Mouse (Mus musculus): ENCODE results near the gene Cst7. TPM values are rescaled to one million over a fixed set of nuclear protein-coding genes. Genes with fewer than 3 reads are reported as not detected.
"Not testable (repeated sequence)": the region's sequence is repeated elsewhere in the genome, so short reads cannot be mapped to it uniquely, and the experiment has no call there.

Gene Cst7
- 1.6 and 1.9 TPM in 2 replicates for polyA plus RNA-seq (2012; rRNA removed)
- polyA plus RNA-seq (2014; fragmentation: Nextera tagmentation; extraction: Ambion mirVana): 2.4 and 3.8 TPM in 2 replicates

DNA sequence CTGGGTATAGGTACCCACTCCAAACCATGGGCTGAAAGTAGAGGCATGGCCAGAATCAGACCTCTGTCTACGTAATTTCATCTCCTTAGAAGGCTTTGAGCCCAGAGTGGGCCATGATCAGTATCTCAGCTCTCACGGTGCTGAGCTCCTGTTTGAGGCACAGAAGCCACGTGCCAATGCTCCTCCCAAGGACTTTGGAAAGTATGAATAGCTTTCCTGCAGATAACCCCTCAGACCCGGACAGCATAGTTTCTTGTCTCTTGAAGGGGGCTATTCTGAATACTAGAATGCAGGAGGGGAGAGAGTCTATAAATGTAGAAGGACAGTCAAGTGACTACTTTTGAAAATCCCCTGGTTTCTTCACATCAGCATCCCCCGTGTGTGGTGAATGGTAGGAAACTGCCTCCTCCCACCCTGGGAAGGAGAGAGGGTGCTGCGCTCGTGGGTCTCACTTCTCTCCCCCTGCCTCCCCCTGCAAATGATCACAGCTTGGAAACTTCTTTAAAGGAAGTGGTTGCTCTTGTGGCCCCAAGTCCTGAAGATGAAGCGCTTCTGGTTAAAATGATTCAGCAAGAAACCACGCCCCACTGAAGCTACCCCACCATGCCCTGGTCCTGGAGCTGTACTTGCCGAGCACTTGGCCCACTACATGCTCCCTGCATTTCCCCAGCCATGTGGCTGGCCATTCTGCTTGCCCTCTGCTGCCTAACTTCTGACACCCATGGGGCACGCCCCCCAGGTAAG is at the start of gene Cst7:
Gene Cst7, plus strand, starts transcription at position 569 of the 744 bp plus-strand sequence.
- 75% methylated on average over 11 of the region's 11 CpGs for WGBS
- DNase-seq (ENCODE audit: low spot score): no peak
- Histone ChIP-seq H3K9ac (ENCODE audit: low read depth, low read length, severe bottlenecking) (no peak within 1 kb of the TSS), H3K4me1 (ENCODE audit: control insufficient read depth, insufficient read depth, low read length) (no peaks in the 10 kb centered on the region), H3K27me3 (ENCODE audit: control insufficient read depth, insufficient read depth, low read length) (no peaks in the 10 kb centered on the region), H3K4me2 (replicated peaks; ENCODE audit: low read depth, low read length, severe bottlenecking) (no peak within 1 kb of the TSS), H3K4me3 (replicated peaks; ENCODE audit: low read length) (no peak within 1 kb of the TSS), H3K36me3 (ENCODE audit: control insufficient read depth, insufficient read depth, low read length) (no peaks in the 10 kb centered on the region), H3K9me3 (ENCODE audit: control insufficient read depth, low read length) (no peaks in the 10 kb centered on the region), H3K27ac (replicated peaks; ENCODE audit: low read depth, low read length) (no peak within 1 kb of the TSS)
- ATAC-seq (ENCODE audit: low FRiP score, low read depth): no peak
- TF ChIP-seq POLR2A (IDR thresholded peaks at IDR 0.05; ENCODE audit: borderline replicate concordance, extremely low read depth, insufficient read depth, insufficient read length): no peak

DNA sequence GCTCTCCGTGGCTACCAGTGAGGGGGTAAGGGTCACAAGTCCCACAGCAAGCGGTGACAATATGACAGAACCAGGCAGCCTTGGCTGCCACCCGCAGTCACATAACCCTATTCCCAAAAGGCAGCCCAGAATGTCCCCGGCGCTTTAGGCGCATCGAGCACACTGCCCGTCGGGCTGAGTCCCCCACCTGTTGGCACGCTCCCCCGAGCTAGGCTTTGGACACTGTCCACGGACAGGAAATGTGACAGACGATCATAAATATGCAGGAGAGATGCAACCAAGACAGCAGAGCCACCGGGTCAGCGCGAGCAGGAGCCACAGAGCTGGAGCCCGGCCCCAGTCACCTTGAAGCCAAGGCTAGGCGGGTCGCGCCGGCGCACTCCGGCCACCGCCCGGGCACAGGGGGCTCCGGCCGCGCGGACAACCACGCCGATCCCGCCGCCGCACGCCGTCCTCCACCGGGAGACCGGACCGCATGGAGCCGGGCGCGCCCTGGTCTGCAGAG is 44.5 kb upstream of the Cst7 start:
- WGBS: 4% methylated on average over 42 of the region's 42 CpGs
- no peak for ATAC-seq (ENCODE audit: low FRiP score, low read depth)
- Histone ChIP-seq H3K27me3 (ENCODE audit: control insufficient read depth, insufficient read depth, low read length) (peaks cover 14% of the 10 kb centered on the region), H3K9ac (ENCODE audit: low read depth, low read length, severe bottlenecking) (peak overlapping the region; percentile 25; the same call in 1 of the 2 replicates), H3K9me3 (ENCODE audit: control insufficient read depth, low read length) (no peaks in the 10 kb centered on the region), H3K4me2 (replicated peaks; ENCODE audit: low read depth, low read length, severe bottlenecking) (peak overlapping the region; percentile 51), H3K36me3 (ENCODE audit: control insufficient read depth, insufficient read depth, low read length) (no peaks in the 10 kb centered on the region), H3K4me3 (replicated peaks; ENCODE audit: low read length) (peak overlapping the region; percentile 34), H3K27ac (replicated peaks; ENCODE audit: low read depth, low read length) (no peak overlapping the region), H3K4me1 (ENCODE audit: control insufficient read depth, insufficient read depth, low read length) (no peaks in the 10 kb centered on the region)
- no peak for TF ChIP-seq POLR2A (IDR thresholded peaks at IDR 0.05; ENCODE audit: borderline replicate concordance, extremely low read depth, insufficient read depth, insufficient read length)
- DNase-seq (ENCODE audit: low spot score): no peak

DNA sequence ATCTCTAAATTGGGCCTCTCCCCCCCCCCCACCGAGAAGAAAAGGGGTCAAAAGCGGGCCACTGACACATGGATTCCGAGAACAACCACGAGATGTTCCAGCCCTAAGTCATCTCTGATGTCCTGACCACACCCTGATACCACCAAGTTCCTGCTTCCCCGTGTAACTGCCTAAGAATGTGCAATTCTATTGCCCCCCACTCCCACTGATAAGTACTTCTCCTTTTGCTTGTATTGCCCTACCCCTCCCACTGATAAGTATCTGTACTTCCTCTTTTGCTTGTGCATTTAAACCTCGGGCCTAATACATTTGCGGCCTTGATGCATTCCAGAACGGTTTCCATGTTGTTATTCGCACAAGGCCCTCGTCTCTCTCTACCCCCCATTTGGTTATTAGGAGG is 20.6 kb upstream of the Cst7 start:
- H3K4me2 ChIP-seq (replicated peaks; ENCODE audit: low read depth, low read length, severe bottlenecking); H3K9ac ChIP-seq (ENCODE audit: low read depth, low read length, severe bottlenecking); H3K36me3 ChIP-seq (ENCODE audit: control insufficient read depth, insufficient read depth, low read length); H3K27me3 ChIP-seq (ENCODE audit: control insufficient read depth, insufficient read depth, low read length); H3K4me1 ChIP-seq (ENCODE audit: control insufficient read depth, insufficient read depth, low read length); ATAC-seq (ENCODE audit: low FRiP score, low read depth); H3K4me3 ChIP-seq (replicated peaks; ENCODE audit: low read length); H3K27ac ChIP-seq (replicated peaks; ENCODE audit: low read depth, low read length); DNase-seq (ENCODE audit: low spot score); H3K9me3 ChIP-seq (ENCODE audit: control insufficient read depth, low read length): not testable (repeated sequence)
- 75% methylated on average over 10 of the region's 10 CpGs for WGBS

DNA sequence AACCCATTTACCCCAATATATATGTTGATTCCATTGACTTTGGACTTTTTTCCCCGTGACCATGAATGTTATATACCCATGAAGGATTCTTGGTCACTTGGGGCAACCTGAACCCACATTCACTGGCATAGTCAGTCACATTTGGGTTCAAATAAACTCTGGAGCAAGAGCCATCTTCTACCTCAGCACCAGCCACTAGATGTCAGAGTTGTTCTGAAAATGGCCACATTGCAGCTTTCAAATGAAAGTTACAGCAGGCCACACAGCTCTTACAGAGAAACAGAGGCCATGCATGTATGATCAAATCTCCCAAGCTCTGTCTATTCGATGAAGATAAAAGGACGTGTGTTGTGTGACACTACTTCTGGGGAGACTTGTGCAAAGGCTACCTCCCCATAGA is 11.6 kb upstream of the Cst7 start:
- no peak for ATAC-seq (ENCODE audit: low FRiP score, low read depth)
- Histone ChIP-seq H3K4me3 (replicated peaks; ENCODE audit: low read length) (no peak overlapping the region), H3K4me2 (replicated peaks; ENCODE audit: low read depth, low read length, severe bottlenecking) (no peak overlapping the region), H3K9ac (ENCODE audit: low read depth, low read length, severe bottlenecking) (no peak overlapping the region), H3K4me1 (ENCODE audit: control insufficient read depth, insufficient read depth, low read length) (no peaks in the 10 kb centered on the region), H3K36me3 (ENCODE audit: control insufficient read depth, insufficient read depth, low read length) (no peaks in the 10 kb centered on the region), H3K9me3 (ENCODE audit: control insufficient read depth, low read length) (no peaks in the 10 kb centered on the region), H3K27ac (replicated peaks; ENCODE audit: low read depth, low read length) (no peak overlapping the region), H3K27me3 (ENCODE audit: control insufficient read depth, insufficient read depth, low read length) (no peaks in the 10 kb centered on the region)
- DNase-seq (ENCODE audit: low spot score): peak; percentile 5
- WGBS: 58% methylated on average over 3 of the region's 3 CpGs
- TF ChIP-seq POLR2A (IDR thresholded peaks at IDR 0.05; ENCODE audit: borderline replicate concordance, extremely low read depth, insufficient read depth, insufficient read length): no peak

DNA sequence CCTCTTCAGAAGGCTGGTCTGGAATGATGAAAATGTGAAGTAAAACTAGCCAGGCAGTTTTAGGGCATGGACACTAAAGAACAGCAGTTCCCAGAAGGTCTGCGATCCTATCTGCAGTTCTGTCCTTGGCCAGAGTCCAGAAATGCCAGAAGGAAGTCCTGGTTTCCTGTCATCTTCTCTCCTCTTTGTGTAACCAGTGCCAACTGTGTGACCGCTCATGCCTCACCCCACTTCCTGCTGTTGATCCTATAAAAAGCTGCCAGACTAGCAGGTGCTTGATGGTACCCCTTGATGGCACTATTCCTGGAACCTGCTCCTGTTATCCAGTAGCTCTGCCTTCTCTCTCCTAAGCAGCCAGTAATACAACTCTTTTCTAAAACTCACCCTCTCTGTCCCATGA is 3.2 kb upstream of the Cst7 start:
- no peaks in the 10 kb centered on the region for H3K9me3 ChIP-seq (ENCODE audit: control insufficient read depth, low read length)
- no peak overlapping the region for H3K9ac ChIP-seq (ENCODE audit: low read depth, low read length, severe bottlenecking)
- no peaks in the 10 kb centered on the region for H3K27me3 ChIP-seq (ENCODE audit: control insufficient read depth, insufficient read depth, low read length)
- H3K4me2 ChIP-seq (replicated peaks; ENCODE audit: low read depth, low read length, severe bottlenecking): no peak overlapping the region
- H3K4me3 ChIP-seq (replicated peaks; ENCODE audit: low read length): no peak overlapping the region
- H3K4me1 ChIP-seq (ENCODE audit: control insufficient read depth, insufficient read depth, low read length): no peaks in the 10 kb centered on the region
- DNase-seq (ENCODE audit: low spot score): no peak
- no peaks in the 10 kb centered on the region for H3K36me3 ChIP-seq (ENCODE audit: control insufficient read depth, insufficient read depth, low read length)
- TF ChIP-seq POLR2A (IDR thresholded peaks at IDR 0.05; ENCODE audit: borderline replicate concordance, extremely low read depth, insufficient read depth, insufficient read length): no peak
- H3K27ac ChIP-seq (replicated peaks; ENCODE audit: low read depth, low read length): no peak overlapping the region
- ATAC-seq (ENCODE audit: low FRiP score, low read depth): no peak
- WGBS: 90% methylated on average over 2 of the region's 2 CpGs
